Mouse (Mus musculus) megakaryocyte, adult 5-6 weeks (primary cell): ENCODE results near the gene Fgfr1op2. TPM values are rescaled to one million over a fixed set of nuclear protein-coding genes. Genes with fewer than 3 reads are reported as not detected.
A peak's percentile ranks its signal among the peaks of the same experiment; 100 is the strongest.
"Not testable (repeated sequence)": the region's sequence is repeated elsewhere in the genome, so short reads cannot be mapped to it uniquely, and the experiment has no call there.

Experiments
- ATAC-seq: 2 replicates; pipeline ENCODE4 v1.8.0; 2016; ENCODE audit warnings: mild to moderate bottlenecking, inconsistent platforms; ENCODE audit not compliant: poor library complexity, severe bottlenecking
- total RNA-seq, 2 experiments: library from RNA; stranded (forward) in 1 of 2; stranded (reverse) in 1 of 2; fragments of 153-499, 151-499 nt in 1 of 2; fragments of 221-1000, 200-1000 nt in 1 of 2; gene quantifications; 2 replicates each; pipeline versions ENCODE4 v1.2.3 to v1.2.4; 2015 to 2017

Fgfr1op2 gene
- 166 and 167 TPM in 2 replicates for total RNA-seq (2015)
- 149 and 186 TPM in 2 replicates for total RNA-seq (2017)

- ATAC-seq = no peak
Measured at GRCm38 (mm10) chr6:146576903-146577302, at the start of gene Fgfr1op2. TSS of gene Fgfr1op2 (plus strand) at chr6:146577203.

- no peak for ATAC-seq
Measured at GRCm38 (mm10) chr6:146527537-146527936, 49.5 kb upstream of the Fgfr1op2 start.

- ATAC-seq = no peak
Measured at GRCm38 (mm10) chr6:146530363-146530762, 46.6 kb upstream of the Fgfr1op2 start.

- ATAC-seq = peak; percentile 33; the same call in 1 of the 2 replicates
Measured at GRCm38 (mm10) chr6:146530769-146531168, 46.2 kb upstream of the Fgfr1op2 start.

- ATAC-seq = no peak
Measured at GRCm38 (mm10) chr6:146533146-146533545, 43.9 kb upstream of the Fgfr1op2 start.

GRCm38 (mm10) chr6:146535501-146535900 lies 41.5 kb upstream of the Fgfr1op2 start:
- no peak for ATAC-seq

GRCm38 (mm10) chr6:146537111-146537510 lies 39.9 kb upstream of the Fgfr1op2 start:
- no peak for ATAC-seq

- ATAC-seq = no peak
Measured at GRCm38 (mm10) chr6:146538071-146538470, 38.9 kb upstream of the Fgfr1op2 start.

GRCm38 (mm10) chr6:146538661-146539060 lies 38.3 kb upstream of the Fgfr1op2 start:
- ATAC-seq = no peak

- no peak for ATAC-seq
Measured at GRCm38 (mm10) chr6:146540386-146540785, 36.6 kb upstream of the Fgfr1op2 start.

GRCm38 (mm10) chr6:146544622-146545021 lies 32.4 kb upstream of the Fgfr1op2 start:
- ATAC-seq = no peak

- ATAC-seq = no peak
Measured at GRCm38 (mm10) chr6:146545289-146545865, 31.6 kb upstream of the Fgfr1op2 start.

GRCm38 (mm10) chr6:146550421-146550820 lies 26.6 kb upstream of the Fgfr1op2 start:
- ATAC-seq = peak; percentile 87

GRCm38 (mm10) chr6:146551326-146551725 lies 25.7 kb upstream of the Fgfr1op2 start:
- 0 out of 2 replicates have a peak, but pooled peaks have one; percentile 23 for ATAC-seq

GRCm38 (mm10) chr6:146562461-146562860 lies 14.5 kb upstream of the Fgfr1op2 start:
- not testable (repeated sequence) for ATAC-seq

GRCm38 (mm10) chr6:146572073-146572472 lies 4.9 kb upstream of the Fgfr1op2 start:
- ATAC-seq = no peak

GRCm38 (mm10) chr6:146577310-146578109 lies 507 bp downstream of the Fgfr1op2 start, which contains the start of gene Ints13:
TSS of gene Ints13 (minus strand) at chr6:146577835.
- ATAC-seq = peak; percentile 90

GRCm38 (mm10) chr6:146578111-146578531 lies 1.1 kb downstream of the Fgfr1op2 start:
- peak; percentile 62 for ATAC-seq

GRCm38 (mm10) chr6:146578586-146578985 lies 1.6 kb downstream of the Fgfr1op2 start:
- no peak for ATAC-seq

- no peak for ATAC-seq
Measured at GRCm38 (mm10) chr6:146580381-146580926, 3.5 kb downstream of the Fgfr1op2 start.

GRCm38 (mm10) chr6:146583366-146584046 lies 6.5 kb downstream of the Fgfr1op2 start:
- ATAC-seq = no peak
